Mouse (Mus musculus) E14TG2a.4 (cell line): Measurements from ENCODE around the gene Lamc2.

Experiments used
- H3K27me3 ChIP-seq: 2 replicates; pipeline ENCODE4 v1.6.1; 2014; ENCODE audit warnings: low read length, control low read depth; ENCODE audit not compliant: insufficient read depth
- H3K36me3 ChIP-seq: 2 replicates; pipeline ENCODE4 v1.6.1; 2014; ENCODE audit warnings: low read length, control low read depth; ENCODE audit not compliant: insufficient read depth
- H3K4me1 ChIP-seq: replicated peaks from 2 replicates; pipeline ENCODE4 v1.6.1; 2014; ENCODE audit warnings: low read depth, low read length, control low read depth
- H3K4me3 ChIP-seq: replicated peaks from 2 replicates; pipeline ENCODE4 v1.5.1; 2014; ENCODE audit warnings: mild to moderate bottlenecking, low read length
- H3K9me3 ChIP-seq: 2 replicates; pipeline ENCODE4 v1.6.1; 2014; ENCODE audit warnings: low read length, control low read depth
- CTCF ChIP-seq: conservative IDR thresholded peaks from 2 replicates; pipeline ENCODE4 v1.5.1; 2014; ENCODE audit warnings: low read length
- NANOG ChIP-seq: IDR thresholded peaks from 2 replicates; pipeline ENCODE4 v1.6.1; 2014; ENCODE audit warnings: borderline replicate concordance, low read length, mixed read lengths
- POU5F1 ChIP-seq: IDR thresholded peaks from 2 replicates; pipeline ENCODE4 v1.6.1; 2014; ENCODE audit warnings: low read length, borderline replicate concordance

Lamc2 gene

DNA sequence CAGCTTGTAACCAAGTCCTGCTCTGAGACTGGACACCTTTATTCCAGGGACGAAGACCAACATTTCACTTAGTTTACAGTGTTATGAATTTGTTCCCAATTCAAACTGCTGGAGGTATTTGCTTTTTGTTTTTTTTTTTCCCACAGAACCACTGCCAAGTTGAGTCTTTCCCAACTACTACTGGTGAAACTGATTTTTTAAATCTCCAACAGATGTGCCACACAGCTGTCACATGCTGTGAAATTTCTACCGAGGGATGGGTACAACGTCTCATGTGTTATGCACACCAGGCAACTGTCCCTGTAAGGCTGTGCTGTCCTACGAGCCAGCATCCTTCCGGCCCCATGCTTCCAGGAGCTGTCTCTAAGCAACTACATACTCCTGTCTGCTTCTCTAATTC, 18.0 kb downstream of the Lamc2 start:
- TF ChIP-seq NANOG (no peak), POU5F1 (no peak), CTCF (no peak)
- H3K4me1 ChIP-seq, result peaks cover 22% of the 10 kb centered on the region

DNA sequence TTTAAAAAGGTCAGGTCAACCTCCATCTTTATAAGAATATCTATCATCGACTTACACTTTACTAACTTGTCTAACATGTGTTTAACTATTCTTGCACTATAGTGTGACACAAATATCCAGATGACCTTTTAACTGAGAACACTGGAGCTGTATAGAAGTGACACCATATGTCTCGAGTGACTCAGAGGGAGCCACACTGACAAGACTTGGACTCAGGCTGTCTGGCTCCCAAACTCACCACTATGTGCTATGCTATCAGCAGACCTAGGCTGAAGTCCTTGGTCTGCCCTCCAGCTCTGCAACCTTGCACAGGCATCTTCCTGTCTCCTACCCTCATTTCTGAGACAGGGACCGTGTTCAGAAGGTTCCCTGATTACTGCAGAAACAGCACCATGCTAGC, 22.4 kb downstream of the Lamc2 start:
- TF ChIP-seq POU5F1, result no peak
- TF ChIP-seq CTCF, result no peak
- no peak for TF ChIP-seq NANOG
- H3K36me3 ChIP-seq, result no peaks in the 10 kb centered on the region
- peaks cover 6% of the 10 kb centered on the region for H3K4me1 ChIP-seq
- peaks cover 18% of the 10 kb centered on the region for H3K27me3 ChIP-seq
- no peaks in the 10 kb centered on the region for H3K9me3 ChIP-seq
- no peak overlapping the region for H3K4me3 ChIP-seq

More for the DNA sequence above, 18.0 kb downstream of the Lamc2 start:
- peaks cover 18% of the 10 kb centered on the region for H3K27me3 ChIP-seq
- H3K36me3 ChIP-seq, result no peaks in the 10 kb centered on the region
- no peak overlapping the region for H3K4me3 ChIP-seq
- no peaks in the 10 kb centered on the region for H3K9me3 ChIP-seq

DNA sequence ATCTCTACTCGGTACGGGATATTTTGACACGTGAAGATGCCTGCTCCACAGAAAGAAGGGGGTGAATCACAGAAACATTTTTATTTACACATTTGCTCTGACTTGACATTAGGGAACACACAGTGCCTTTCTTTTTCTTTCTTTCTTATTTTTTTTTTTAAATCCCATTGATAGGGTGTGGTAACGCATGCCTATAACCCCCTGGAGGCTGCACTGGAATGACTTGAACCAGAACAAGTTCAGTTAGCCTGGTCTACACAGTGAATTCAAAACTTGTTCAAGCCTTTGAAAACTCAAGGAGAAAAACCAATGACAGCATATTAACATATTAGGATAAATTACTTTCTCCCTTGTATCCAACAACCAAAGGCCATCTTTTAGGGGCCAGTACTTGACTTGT, 27.1 kb downstream of the Lamc2 start:
- peaks cover 5% of the 10 kb centered on the region for H3K4me1 ChIP-seq
- no peaks in the 10 kb centered on the region for H3K36me3 ChIP-seq
- H3K27me3 ChIP-seq, result no peaks in the 10 kb centered on the region
- no peaks in the 10 kb centered on the region for H3K9me3 ChIP-seq
- H3K4me3 ChIP-seq, result no peak overlapping the region
- TF ChIP-seq NANOG (no peak), CTCF (no peak), POU5F1 (no peak)

DNA sequence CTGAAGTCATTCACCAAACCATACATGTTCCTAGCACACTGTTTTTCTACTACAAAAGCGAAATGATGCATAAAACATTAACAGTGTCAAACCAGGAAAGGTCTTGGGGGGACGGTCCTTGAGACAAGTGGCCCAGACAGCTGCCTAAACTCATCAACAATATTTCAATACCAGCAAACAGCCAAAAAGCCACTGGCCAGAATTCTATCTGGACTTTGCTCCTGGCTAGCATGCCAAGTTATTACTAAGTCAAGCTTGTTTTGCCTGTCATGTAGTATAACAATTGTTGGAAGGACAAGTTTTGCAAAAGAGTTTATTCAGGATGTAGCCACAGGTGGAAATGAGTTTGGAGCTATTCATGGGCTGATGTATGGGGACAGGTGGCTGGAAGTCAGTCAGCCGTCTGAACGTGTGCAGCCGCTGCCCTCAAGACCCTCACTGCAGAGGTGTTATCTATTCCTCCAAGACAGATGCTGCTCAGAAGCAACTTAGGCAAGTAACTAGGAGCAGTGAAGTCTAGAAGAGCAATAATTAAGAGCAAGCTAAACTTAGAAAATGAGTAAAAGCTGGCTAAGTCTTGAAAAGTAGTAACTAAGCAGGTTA, 29.1 kb downstream of the Lamc2 start:
- Histone ChIP-seq H3K27me3 (no peaks in the 10 kb centered on the region), H3K4me3 (no peak overlapping the region), H3K9me3 (no peaks in the 10 kb centered on the region), H3K36me3 (no peaks in the 10 kb centered on the region), H3K4me1 (peaks cover 12% of the 10 kb centered on the region)
- TF ChIP-seq POU5F1, result no peak
- TF ChIP-seq CTCF, result no peak
- no peak for TF ChIP-seq NANOG

DNA sequence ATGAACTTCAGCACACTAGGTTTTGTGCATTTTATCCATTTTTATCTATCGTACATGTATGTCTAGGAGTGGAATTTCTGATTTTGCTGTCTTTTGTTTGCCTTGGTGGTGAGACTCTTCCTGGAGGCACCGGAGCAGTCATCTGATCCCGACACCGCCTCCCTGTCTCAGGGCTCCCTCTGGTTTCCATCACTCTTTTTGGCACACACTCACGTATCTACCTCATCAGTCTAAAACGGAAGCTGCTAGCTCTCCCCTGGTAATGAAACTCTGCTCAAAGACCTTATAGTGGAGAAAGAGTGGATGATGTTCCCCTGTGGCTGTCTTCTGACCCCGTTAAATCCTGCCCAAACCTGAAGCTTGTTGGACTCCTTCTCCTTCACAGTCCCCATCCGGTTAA, 30.9 kb downstream of the Lamc2 start:
- TF ChIP-seq NANOG, result no peak
- TF ChIP-seq POU5F1, result no peak
- TF ChIP-seq CTCF, result no peak

DNA sequence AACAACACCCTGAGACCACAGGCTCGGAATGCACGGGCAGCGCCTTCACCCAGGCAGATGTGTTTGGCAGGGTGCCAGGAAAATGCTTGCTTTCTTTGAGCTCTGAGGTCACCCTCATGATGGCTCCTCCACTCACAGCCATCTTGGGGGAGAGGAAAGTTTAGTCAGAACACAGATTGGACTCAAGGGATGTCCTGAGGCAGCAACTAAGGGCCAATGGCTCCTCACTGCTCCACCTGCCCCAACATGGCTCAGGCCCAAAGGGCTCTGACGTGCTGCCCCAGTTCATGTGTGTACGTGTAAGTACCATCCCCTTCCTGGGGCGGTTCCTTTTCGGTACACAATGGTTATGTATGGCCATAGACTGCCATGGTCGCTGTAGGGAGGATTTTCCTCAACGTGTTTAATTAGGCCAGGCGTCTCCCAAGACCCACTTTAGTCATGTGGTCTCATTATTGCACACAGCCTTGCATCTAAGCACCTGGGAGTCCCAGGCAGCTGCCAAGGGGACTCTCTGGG, 32.6 kb downstream of the Lamc2 start:
- H3K4me1 ChIP-seq, result peaks cover 12% of the 10 kb centered on the region
- peak overlapping the region; percentile 66 for H3K4me3 ChIP-seq
- no peaks in the 10 kb centered on the region for H3K27me3 ChIP-seq
- H3K9me3 ChIP-seq, result no peaks in the 10 kb centered on the region
- H3K36me3 ChIP-seq, result no peaks in the 10 kb centered on the region
- no peak for TF ChIP-seq POU5F1
- TF ChIP-seq CTCF, result no peak
- no peak for TF ChIP-seq NANOG

More for the DNA sequence above, 30.9 kb downstream of the Lamc2 start:
- peaks cover 12% of the 10 kb centered on the region for H3K4me1 ChIP-seq
- no peaks in the 10 kb centered on the region for H3K36me3 ChIP-seq
- no peaks in the 10 kb centered on the region for H3K9me3 ChIP-seq
- no peak overlapping the region for H3K4me3 ChIP-seq
- H3K27me3 ChIP-seq, result no peaks in the 10 kb centered on the region

DNA sequence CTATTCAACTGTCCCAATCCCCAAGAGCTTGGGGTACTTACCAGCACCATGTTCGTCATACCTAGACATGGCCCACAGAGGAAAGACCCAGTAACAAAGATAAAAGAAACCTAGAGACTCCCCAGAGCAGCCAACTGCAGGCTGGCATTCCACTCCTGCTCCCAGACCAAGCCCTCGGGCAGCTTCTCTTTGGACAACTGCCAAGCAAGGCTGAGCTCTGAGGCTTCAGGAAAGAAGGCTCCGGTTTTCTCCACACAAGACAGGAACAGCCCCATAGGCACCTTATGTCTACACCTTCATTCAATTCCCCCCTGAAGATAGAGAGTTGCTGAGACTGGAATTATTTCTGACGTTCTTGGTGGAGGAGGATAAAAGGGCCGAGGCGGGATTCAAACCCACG, 33.7 kb downstream of the Lamc2 start:
- Histone ChIP-seq H3K4me1 (peaks cover 12% of the 10 kb centered on the region), H3K27me3 (no peaks in the 10 kb centered on the region), H3K9me3 (no peaks in the 10 kb centered on the region), H3K36me3 (no peaks in the 10 kb centered on the region), H3K4me3 (no peak overlapping the region)
- TF ChIP-seq POU5F1 (no peak), CTCF (no peak)

DNA sequence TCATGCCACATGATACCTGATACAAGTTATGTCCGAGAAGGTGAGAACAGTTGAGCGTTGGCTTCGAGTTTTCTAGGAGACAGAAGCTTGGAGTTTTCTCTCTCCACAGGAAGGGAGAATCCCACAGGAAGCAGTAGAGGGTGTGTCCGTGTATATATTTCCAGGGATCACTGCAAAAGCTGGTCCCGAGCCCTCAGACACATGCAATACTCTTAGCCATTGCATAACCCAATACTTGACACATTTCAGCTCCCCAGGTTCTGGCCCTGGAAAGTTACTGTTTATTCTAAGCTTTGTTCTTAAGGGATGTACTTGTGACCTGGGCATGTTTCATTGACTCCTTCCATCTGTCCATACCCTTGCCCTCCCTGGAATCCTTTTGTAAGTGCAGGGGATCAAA, 40.5 kb downstream of the Lamc2 start:
- Histone ChIP-seq H3K4me3 (no peak overlapping the region), H3K9me3 (no peaks in the 10 kb centered on the region), H3K27me3 (no peaks in the 10 kb centered on the region), H3K36me3 (no peaks in the 10 kb centered on the region), H3K4me1 (peaks cover 12% of the 10 kb centered on the region)
- TF ChIP-seq CTCF, result no peak
- TF ChIP-seq NANOG, result no peak
- no peak for TF ChIP-seq POU5F1

DNA sequence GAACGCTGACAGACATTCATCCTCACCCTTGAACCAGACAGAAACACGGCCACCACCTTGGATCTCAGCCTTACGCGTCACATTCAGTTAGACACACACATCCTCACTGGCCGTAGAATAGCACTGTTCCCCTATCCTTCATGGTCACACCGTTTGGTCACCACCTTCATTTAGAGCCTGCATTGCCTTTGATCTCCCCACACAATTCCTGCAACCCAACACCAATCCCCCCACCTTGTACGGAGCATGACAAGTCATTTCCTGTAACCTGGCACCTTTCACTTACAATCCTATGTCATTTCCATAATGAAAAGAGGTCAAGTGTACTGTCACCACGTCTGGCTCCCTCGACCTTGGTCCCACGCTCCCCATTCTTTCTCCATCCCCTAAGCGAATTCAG, 42.2 kb downstream of the Lamc2 start:
- H3K4me1 ChIP-seq, result peaks cover 22% of the 10 kb centered on the region
- no peaks in the 10 kb centered on the region for H3K9me3 ChIP-seq
- H3K36me3 ChIP-seq, result no peaks in the 10 kb centered on the region
- H3K4me3 ChIP-seq, result peak overlapping the region; percentile 51; the same call in 1 of the 2 replicates
- no peaks in the 10 kb centered on the region for H3K27me3 ChIP-seq
- TF ChIP-seq CTCF (no peak), POU5F1 (no peak), NANOG (no peak)
